Mouse (Mus musculus): ENCODE measurements around the gene Scamp4.

Scamp4 gene

GRCm38 (mm10) chr10:80650392-80650791, 47.7 kb downstream of the Scamp4 start:
- in situ Hi-C loops (cut with MboI, MseI), result no loop called here

- in situ Hi-C loops (cut with MboI, MseI), result no loop called here
Measured at GRCm38 (mm10) chr10:80653156-80653720, 50.6 kb downstream of the Scamp4 start.

- in situ Hi-C loops (cut with MboI, MseI), result no loop called here
Measured at GRCm38 (mm10) chr10:80654866-80655265, 52.2 kb downstream of the Scamp4 start.

- in situ Hi-C loops (cut with MboI, MseI), result no loop called here
Measured at GRCm38 (mm10) chr10:80655406-80656129, 52.9 kb downstream of the Scamp4 start.

DNA sequence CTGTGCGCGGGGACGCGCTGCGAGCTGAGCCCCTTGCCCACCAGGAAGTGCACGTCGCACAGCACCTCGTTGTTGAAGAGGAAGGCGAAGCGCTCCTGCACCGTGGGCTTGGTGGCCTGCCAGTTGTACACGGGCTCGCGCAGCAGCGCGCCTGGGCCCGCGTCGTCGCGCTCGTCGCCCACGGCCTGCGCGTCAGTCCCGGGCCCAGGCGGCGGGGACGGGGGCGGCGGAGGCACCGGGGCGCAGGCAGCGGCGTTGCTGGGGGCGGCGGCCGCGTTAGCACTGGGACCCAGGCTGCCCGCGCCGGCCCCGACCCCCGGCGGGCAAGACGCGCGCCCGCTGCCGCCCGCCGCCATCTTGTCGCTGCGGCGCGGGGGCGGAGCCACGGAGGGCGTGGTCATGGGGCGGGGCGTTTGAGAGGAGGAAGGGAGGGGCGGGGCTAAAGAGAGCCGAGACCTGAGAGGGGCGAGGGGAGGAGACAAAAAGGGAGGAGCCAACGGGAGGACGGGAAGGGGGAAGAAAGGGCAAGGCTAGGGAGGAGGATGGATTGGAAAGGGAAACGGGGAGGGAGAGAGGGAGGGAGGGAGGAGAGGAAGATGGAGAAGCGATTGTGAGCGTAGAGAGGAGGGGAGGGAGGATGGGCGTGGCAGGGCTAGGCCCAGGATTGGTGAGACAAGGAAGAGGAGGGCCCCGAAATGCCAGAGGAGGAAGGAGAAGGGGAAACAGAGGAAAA, 53.6 kb downstream of the Scamp4 start:
- in situ Hi-C loops (cut with MboI, MseI), result no loop called here

DNA sequence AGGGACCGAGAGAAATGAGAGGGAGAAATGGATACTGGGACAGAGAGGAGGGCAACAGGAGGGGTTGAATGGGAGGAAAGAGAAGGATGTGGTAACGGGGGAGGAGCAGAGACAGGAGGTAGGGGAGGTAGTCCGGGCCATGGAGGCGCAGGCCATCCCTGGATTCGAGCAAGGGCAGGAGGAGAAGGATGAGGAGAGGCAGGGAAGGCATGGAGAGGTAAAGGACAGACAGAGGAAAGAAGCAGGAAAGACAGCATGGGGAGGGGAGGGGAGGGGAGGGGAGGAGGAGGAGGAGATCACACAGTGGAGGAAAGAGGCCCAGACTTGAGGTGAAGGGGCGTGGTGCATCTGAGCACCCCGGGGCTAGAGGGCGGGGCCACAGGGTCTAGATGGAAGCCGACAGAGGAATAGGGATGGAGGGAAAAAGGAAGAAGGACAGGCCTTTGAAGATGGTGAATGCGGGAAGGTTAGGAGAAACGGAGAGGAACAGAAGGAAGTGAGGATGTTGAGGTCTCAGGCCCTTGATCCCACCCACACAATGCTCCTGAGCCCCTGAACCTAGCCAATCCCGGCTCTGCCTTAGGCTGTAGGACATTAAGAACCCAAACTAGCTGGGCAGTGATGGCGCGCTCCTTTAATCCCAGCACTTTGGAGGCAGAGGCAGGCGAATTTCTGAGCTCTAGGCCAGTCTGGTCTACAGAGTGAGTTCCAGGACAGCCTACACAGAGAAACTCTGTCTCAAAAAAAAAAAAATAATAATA, 54.4 kb downstream of the Scamp4 start, which contains the start of gene Btbd2:
Btbd2 (minus strand) TSS at position 209 of the 761 bp plus-strand sequence.
- in situ Hi-C loops (cut with MboI, MseI), result no loop called here

DNA sequence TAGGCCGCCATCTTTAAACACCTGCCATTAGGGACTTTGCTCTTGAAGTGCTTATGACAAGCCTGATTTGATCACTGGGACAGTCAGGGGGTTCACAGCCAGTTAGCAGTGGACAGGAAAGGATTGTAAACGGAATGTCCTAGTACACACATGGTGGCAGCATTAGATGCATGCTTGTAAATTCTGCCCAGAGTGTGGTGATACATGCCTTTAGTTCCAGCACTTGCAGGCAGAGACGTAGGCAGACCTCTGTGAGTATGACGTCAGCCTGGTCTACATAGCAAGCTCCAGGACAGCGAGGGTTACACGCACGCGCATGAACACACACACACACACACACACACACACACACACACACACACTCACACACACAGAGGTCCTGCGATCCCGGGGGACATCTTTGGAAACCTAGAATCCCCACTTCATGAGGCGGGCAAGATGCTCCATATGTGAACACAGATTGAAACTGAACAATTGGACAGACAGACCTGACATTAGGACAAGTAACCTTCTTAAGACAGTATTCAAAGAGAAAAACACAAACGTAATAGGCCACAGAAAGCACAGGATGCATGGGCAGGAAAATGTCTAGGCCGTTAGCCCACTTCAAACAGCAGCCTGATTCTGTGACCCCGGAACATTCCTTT, 55.6 kb downstream of the Scamp4 start:
- in situ Hi-C loops (cut with MboI, MseI), result no loop called here

- in situ Hi-C loops (cut with MboI, MseI), result no loop called here
Measured at GRCm38 (mm10) chr10:80658841-80659202, 56.1 kb downstream of the Scamp4 start.

DNA sequence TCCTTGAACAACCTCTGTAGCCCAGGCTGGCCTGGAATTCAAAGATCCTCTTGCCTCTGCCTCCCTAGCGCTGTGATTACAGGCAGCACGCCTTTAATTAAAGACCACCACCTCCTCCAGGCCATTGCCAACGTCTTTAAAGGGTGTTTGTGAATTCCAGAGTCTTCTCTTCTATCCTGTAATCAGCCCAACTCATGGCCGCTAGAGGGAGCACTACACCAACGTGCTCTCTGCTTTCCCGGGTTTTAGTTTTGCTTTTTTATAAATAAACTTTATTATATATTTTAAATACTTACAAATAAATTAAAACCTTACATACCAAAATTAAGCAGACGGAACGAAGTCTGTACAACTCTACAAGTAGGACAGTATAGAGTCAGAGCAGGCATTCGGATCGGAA, 56.5 kb downstream of the Scamp4 start:
- in situ Hi-C loops (cut with MboI, MseI), result no loop called here

- in situ Hi-C loops (cut with MboI, MseI), result no loop called here
Measured at GRCm38 (mm10) chr10:80661149-80661548, 58.5 kb downstream of the Scamp4 start.

DNA sequence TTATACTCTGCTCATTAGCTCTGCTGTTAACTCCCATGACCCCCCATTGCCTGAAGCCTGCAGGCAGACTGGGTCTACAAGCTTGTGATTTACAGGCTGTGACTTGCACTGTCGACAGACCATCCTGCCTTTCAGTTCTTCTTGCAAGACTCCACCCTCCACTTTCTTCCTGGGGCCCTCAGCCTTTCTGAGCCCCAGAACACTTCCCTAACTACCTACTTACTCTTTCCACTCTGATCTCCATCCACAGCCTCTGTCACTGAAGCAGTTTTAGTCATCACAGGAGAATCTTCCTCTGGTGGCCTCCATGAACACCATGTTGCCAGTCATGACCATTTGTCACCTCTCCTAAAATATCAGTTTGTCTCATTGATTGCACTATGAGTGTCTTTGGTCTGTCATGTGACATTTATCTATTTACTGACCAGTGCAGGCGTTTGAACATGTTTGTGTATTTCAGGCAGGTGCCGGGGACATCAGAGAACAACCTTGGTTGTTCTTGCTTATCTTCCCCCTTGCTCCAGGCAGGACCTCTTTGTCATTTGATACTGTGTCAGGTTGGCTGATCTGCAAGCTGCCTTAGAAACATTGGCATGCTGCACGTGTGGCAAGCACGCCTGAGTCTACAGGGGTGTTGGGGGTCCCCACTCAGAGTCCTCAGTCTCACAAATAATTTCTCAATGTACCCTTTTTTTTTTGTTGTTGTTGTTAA, 61.0 kb downstream of the Scamp4 start:
- in situ Hi-C loops (cut with MboI, MseI), result no loop called here

GRCm38 (mm10) chr10:80664197-80665015, 61.7 kb downstream of the Scamp4 start:
- in situ Hi-C loops (cut with MboI, MseI), result no loop called here

DNA sequence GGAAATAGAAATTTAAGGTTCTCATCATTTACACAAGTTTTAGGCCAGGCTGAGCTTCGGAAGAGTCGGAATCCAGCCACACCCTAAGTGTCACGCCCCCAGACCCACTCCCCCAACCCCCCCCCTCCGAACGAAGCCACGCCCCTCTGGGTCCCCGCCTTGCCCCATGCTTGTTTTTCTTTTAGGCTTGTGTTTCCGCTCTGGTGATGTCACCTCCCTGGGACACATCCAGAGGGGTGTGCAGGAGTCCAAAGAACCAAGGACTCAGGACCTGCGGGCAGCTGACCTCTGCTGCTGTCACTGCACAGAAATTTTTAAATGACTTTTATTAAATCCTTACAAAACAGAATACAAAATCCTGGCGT, 62.3 kb downstream of the Scamp4 start:
- in situ Hi-C loops (cut with MboI, MseI), result no loop called here
